Mouse (Mus musculus): ENCODE data around the gene Kat2b.

Kat2b gene

DNA sequence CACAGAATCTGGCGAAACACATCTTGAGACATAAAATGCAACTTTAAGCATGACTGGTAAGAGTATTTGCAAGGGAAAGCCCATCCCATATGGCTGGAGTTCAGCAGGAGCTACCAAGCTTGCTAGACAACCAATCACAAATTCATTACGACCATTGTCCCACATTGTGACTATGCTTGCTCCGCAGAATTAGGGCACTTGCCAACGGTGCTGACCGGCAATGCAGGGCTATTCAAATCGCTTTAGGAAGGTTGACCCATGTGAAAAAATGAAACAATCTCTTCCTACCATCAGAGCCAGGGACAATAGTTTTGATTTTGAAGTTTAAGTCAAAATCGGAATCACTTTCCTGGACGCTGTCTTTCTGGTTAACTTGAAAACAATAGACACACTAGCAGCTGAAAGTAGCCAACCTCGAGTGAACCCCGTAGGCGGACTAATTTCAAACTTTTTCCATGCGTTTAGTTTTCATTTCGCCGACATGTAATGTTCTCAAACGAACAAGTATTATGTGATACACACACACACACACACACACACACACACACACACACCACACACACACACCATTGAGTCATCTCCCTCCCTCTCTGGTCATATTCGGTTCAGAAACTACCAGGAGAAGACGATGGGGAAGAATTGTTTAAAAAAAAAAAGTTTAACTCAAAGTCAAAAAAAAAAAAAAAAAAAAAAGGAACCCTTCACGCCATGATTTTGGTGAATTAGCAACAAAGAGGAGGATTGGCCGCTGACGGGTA is at the start of gene Kat2b:
Gene Kat2b, plus strand, starts transcription at position 701 of the 758 bp plus-strand sequence.
- in situ Hi-C loops (cut with MboI, MseI): no loop called here

GRCm38 (mm10) chr17:53519364-53519763 is 47.3 kb upstream of the Kat2b start:
- in situ Hi-C loops (cut with MboI, MseI): loop anchor here (10.0 kb wide), 3 partner anchors 175 to 825 kb away; no protein-coding TSS in a partner anchor

DNA sequence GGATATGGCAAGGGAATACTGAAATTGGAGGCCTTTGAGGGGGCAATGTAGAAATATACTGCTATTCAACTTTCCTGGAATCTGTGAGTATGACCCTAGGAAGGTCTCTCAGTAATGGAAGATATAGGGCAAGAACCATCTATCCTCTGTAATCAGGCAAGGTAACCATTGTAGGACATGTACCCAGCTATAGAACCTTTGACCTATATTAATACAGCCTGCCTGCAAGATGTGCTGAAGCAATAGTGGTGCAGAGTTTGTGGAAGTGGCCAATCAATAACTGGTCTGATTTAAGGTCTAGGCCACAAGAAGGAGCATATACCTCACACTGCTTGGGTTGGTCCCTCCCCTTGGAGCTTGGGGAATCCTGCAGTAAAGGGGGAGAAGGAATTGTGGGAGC is 46.2 kb upstream of the Kat2b start:
- in situ Hi-C loops (cut with MboI, MseI): no loop called here

DNA sequence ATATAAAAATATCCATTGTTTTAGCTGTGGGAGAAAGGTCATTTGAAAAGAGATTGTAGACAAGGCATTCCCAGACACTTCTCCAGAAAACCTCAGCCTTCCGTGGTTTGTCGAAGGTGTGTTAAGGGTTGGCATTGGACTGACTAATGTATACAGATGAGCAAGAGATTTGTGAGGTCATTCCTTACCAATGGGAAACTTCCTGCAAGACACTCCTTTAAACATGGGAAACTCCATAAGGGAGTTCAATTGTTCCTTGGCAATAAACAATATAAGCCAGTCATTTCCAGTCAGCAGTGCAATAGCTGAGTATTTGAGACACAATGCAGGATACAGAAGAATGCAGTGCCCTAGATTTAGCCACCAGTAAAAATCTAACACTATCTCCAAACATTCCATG is 38.6 kb upstream of the Kat2b start:
- in situ Hi-C loops (cut with MboI, MseI): loop anchor here in 1 of 2 experiments (25.0 kb wide), 1 partner anchor 809 kb away; no protein-coding TSS in a partner anchor

- in situ Hi-C loops (cut with MboI, MseI): loop anchor here in 1 of 2 experiments (25.0 kb wide), 1 partner anchor 806 kb away; no protein-coding TSS in a partner anchor
Observed at GRCm38 (mm10) chr17:53531160-53531559, 35.5 kb upstream of the Kat2b start.

GRCm38 (mm10) chr17:53532425-53532824 is 34.2 kb upstream of the Kat2b start:
- in situ Hi-C loops (cut with MboI, MseI): loop anchor here in 1 of 2 experiments (25.0 kb wide), 1 partner anchor 805 kb away; no protein-coding TSS in a partner anchor

GRCm38 (mm10) chr17:53539351-53539750 is 27.3 kb upstream of the Kat2b start, which contains the start of gene Pp2d1:
Gene Pp2d1 (minus strand): TSS chr17:53539451.
- in situ Hi-C loops (cut with MboI, MseI): loop anchor here in 1 of 2 experiments (25.0 kb wide), 1 partner anchor 798 kb away; no protein-coding TSS in a partner anchor

DNA sequence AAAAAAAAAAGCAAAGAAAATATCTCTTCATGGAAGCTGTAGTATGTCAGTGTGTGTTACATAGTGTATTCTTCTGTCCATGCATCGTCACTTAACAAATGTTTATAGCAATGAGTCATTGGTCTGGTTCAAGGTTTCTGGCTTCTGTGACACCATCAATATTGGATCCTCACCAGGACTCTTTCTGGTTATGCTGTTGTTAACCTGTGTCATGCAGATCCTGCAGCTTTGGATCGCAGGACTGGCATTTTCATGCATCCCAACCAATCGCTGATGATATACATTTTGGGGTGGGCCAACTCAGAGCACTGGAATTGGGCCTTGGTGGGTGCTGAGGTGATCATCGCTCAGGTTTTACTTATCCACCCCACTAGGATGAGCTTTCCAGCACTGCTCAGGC is 24.1 kb upstream of the Kat2b start:
- in situ Hi-C loops (cut with MboI, MseI): loop anchor here (5.0 to 25.0 kb wide), 4 partner anchors 285 to 795 kb away; no protein-coding TSS in a partner anchor

DNA sequence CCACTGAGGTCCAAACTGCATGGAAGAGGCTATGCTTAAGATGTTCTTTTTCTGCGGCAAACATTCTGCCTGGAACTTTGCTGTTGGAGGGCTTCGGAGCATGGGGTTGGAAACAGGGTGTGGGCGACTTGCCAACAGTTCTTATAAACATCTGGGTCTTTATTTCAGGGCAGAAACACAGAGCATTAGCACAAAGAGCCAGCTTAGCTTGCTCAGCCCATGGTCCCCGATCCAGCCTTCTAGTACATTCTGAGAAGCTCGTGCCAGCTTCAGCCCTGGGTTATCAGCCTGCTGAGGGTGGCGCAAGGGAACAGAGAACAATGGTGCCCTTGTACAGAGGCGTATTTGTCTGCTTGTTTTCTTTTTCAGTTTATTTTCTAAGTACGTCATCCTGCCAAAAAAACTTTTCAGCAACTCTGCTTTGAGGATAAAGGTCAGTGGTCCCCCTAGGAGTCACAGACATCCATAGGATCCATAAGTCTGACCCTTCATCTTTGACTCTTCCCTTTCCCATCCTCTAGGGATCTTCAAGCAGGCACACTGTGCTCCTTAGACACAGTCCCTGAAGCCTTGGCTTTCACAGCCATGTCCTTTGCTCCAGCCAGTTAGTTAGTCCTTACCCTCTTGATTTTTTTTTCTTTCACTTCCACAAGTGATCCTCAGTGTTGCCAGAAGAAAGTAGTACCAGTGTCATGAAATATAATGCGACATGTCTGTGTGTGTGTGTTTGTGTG is 22.9 kb upstream of the Kat2b start:
- in situ Hi-C loops (cut with MboI, MseI): loop anchor here (5.0 to 25.0 kb wide), 4 partner anchors 284 to 794 kb away; no protein-coding TSS in a partner anchor

- in situ Hi-C loops (cut with MboI, MseI): no loop called here
Observed at GRCm38 (mm10) chr17:53551306-53552299, 15.1 kb upstream of the Kat2b start.

- in situ Hi-C loops (cut with MboI, MseI): no loop called here
Observed at GRCm38 (mm10) chr17:53554088-53554487, 12.6 kb upstream of the Kat2b start.

GRCm38 (mm10) chr17:53554813-53555212 is 11.8 kb upstream of the Kat2b start:
- in situ Hi-C loops (cut with MboI, MseI): no loop called here

- in situ Hi-C loops (cut with MboI, MseI): no loop called here
Observed at GRCm38 (mm10) chr17:53557443-53557842, 9.2 kb upstream of the Kat2b start.

DNA sequence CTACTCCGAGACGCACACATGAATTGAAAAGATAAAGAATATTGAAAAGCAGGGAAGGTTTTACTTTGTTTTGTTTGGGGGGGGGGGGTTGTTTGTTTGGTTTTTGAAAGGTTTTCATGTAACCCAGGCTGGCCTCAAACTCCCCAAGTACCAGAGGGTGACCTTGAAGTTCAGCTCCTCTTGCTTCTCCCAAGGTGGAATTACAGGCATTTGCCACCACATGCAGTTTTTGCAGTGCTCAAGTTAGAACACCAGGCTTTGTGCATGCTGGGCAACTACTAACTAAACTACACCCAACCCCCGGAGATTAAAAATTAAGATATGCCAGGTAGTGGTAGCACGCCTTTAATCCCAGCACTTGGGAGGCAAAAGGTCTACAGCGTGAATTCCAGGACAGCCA is 7.0 kb upstream of the Kat2b start:
- in situ Hi-C loops (cut with MboI, MseI): loop anchor here (5.0 kb wide), 1 partner anchor 38 kb away; no protein-coding TSS in a partner anchor

DNA sequence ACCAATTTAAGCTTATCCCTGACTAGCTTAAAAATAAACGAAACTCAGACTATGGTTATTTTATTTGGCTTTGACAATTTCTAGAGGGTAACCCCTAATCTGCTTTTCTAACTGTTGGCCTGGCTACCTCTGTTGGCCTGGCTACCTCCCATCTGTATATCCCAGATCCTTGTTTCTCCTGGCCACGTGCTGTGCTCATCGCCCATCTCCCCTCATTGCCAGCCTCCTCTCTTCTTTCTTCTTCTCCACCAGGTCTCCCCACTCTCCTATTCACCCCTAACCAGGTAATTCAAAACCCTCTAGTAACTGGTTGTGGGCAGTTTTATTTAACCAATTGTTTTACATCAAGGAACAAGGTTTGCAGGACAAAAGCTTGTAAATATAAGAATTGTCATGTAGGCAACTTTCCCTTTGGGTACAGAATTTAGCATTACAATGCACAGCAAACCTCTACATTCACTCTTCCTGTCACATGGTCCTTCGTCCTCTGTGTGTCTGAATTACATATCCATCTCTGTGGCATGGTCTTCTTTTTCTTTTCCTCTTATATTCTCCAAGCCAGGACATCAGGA is 5.1 kb upstream of the Kat2b start:
- in situ Hi-C loops (cut with MboI, MseI): loop anchor here (5.0 kb wide), 1 partner anchor 36 kb away; no protein-coding TSS in a partner anchor

- in situ Hi-C loops (cut with MboI, MseI): loop anchor here (5.0 kb wide), 1 partner anchor 32 kb away; no protein-coding TSS in a partner anchor
Observed at GRCm38 (mm10) chr17:53564837-53565236, 1.8 kb upstream of the Kat2b start.

GRCm38 (mm10) chr17:53566919-53567345 is 271 bp downstream of the Kat2b start:
- in situ Hi-C loops (cut with MboI, MseI): no loop called here

GRCm38 (mm10) chr17:53567346-53568101 is 863 bp downstream of the Kat2b start:
- in situ Hi-C loops (cut with MboI, MseI): no loop called here

DNA sequence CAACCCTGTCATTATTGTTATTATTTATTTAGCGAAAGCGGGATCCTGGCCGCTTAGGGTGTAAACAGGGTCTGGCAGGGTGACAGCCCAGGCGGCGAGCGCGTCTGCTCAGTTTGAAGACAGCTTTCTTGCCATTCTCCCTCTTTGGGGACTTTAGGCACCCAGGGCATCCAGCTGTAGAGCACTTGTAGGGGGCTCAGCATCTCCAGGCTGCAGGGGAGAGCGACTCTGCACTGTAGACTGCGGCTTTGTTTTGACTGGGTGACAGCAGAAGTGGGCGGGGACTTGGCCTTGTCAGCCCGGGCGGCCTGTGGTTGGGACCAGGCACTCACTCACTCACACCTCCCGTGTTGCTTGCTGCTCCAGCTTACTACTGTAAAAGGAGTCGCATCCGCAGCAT is 1.5 kb downstream of the Kat2b start:
- in situ Hi-C loops (cut with MboI, MseI): no loop called here

Data from T-helper 17 cell (primary cell).